In the genomic region with DNA sequence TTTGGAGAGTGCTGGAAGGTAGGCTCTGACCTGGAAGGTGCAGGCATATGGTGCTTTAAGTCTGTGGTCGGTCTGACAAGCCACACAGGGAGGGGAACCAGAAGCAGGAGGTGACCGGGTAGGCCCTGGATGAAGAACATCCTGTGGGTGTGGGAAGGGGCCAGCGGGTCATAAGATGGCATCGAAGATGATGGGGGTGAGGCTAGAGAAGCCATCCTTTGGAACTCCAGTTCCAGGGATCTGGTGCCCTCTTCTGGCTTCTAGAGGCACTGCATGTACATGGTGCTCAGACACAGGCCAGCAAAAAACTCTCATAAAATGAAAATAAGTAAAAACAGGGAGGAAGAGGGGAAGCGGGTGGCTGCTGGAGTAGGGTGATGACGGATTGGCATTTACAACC, we compare ENCODE assay signal across 9 mouse cellular contexts. TPM values are rescaled to one million over a fixed set of nuclear protein-coding genes. Genes with fewer than 3 reads are reported as not detected.
DNase-seq lines count a peak whose midpoint lies in the region; ATAC-seq and TF ChIP-seq lines count a peak whose summit lies in the region.
"Had no signal": no experiment of that assay in that cellular context is flagged by ENCODE, and none has a peak within 500 bp of the region (broad histone marks: within the 10 kb centered on the region; RNA-seq: fewer than 3 reads in every experiment).

No protein-coding gene starts in this region.

- no peak for TF ChIP-seq EP300 in heart, postnatal 0 days (IDR thresholded peaks at IDR 0.05; ENCODE audit: low read depth)

- TF ChIP-seq CTCF in heart, postnatal 0 days (IDR thresholded peaks at IDR 0.05; ENCODE audit: low read depth): peak; percentile 89
- peak; percentile 94 for TF ChIP-seq CTCF in hindbrain, postnatal 0 days (IDR thresholded peaks at IDR 0.05; ENCODE audit: low read depth)

- DNase-seq in heart, postnatal 0 days (ENCODE audit: low spot score): no peak
- no peak for DNase-seq in heart, adult 11 months
- DNase-seq in adrenal gland, postnatal 14 days: peak; percentile 75
- DNase-seq in embryonic facial prominence, embryonic 11.5 days (ENCODE audit: low spot score): peak; percentile 80
- DNase-seq in hindbrain, postnatal 0 days (ENCODE audit: low spot score): peak; percentile 82
- peak; percentile 80 for DNase-seq in limb, embryonic 11.5 days (ENCODE audit: low spot score)
- DNase-seq in spleen, postnatal 10 days (ENCODE audit: low spot score in 2 of 2): peak; percentile 51 to 78

- no peak overlapping the region for H3K4me3 ChIP-seq in heart, postnatal 0 days (ENCODE audit: low read depth, low read length)
- no peak overlapping the region for H3K4me3 ChIP-seq in embryonic facial prominence, embryonic 11.5 days (ENCODE audit: low read depth, low read length)
- no peak overlapping the region for H3K4me3 ChIP-seq in hindbrain, postnatal 0 days (ENCODE audit: low read length)
- H3K4me3 ChIP-seq in limb, embryonic 11.5 days (ENCODE audit: low read depth, low read length): no peak overlapping the region
- no peak overlapping the region for H3K4me3 ChIP-seq in midbrain, embryonic 12.5 days
- H3K4me3 ChIP-seq: lung, embryonic 15.5 days had no signal

- no peak overlapping the region for H3K4me2 ChIP-seq in heart, postnatal 0 days (ENCODE audit: low read depth, low read length)
- no peak overlapping the region for H3K4me2 ChIP-seq in embryonic facial prominence, embryonic 11.5 days (ENCODE audit: low read depth, low read length)
- no peak overlapping the region for H3K4me2 ChIP-seq in hindbrain, postnatal 0 days (ENCODE audit: low read depth, low read length)
- H3K4me2 ChIP-seq in limb, embryonic 11.5 days (ENCODE audit: low read depth, severe bottlenecking): no peak overlapping the region
- no peak overlapping the region for H3K4me2 ChIP-seq in midbrain, embryonic 12.5 days (replicated peaks)
- H3K4me2 ChIP-seq: lung, embryonic 15.5 days had no signal

- H3K27me3 ChIP-seq in heart, postnatal 0 days (ENCODE audit: control insufficient read depth, insufficient read depth, low read length): no peaks in the 10 kb centered on the region
- no peaks in the 10 kb centered on the region for H3K27me3 ChIP-seq in embryonic facial prominence, embryonic 11.5 days (ENCODE audit: control insufficient read depth, insufficient read depth, low read length)
- H3K27me3 ChIP-seq in hindbrain, postnatal 0 days (ENCODE audit: insufficient read depth, low read length): no peaks in the 10 kb centered on the region
- no peaks in the 10 kb centered on the region for H3K27me3 ChIP-seq in limb, embryonic 11.5 days (ENCODE audit: control insufficient read depth, insufficient read depth, low read length)
- H3K27me3 ChIP-seq in midbrain, embryonic 12.5 days: no peaks in the 10 kb centered on the region
- H3K27me3 ChIP-seq: lung, embryonic 15.5 days had no signal

- peaks cover 16% of the 10 kb centered on the region; the same call in 1 of the 2 replicates for H3K36me3 ChIP-seq in heart, postnatal 0 days (replicated peaks; ENCODE audit: control insufficient read depth, insufficient read depth, low read length)
- H3K36me3 ChIP-seq in embryonic facial prominence, embryonic 11.5 days (replicated peaks; ENCODE audit: control insufficient read depth, insufficient read depth, low read depth, low read length): no peaks in the 10 kb centered on the region; the same call in none of the 2 replicates
- H3K36me3 ChIP-seq in hindbrain, postnatal 0 days (ENCODE audit: insufficient read depth, low read length): peaks cover 24% of the 10 kb centered on the region; the same call in 1 of the 2 replicates
- peaks cover 7% of the 10 kb centered on the region; the same call in 1 of the 2 replicates for H3K36me3 ChIP-seq in limb, embryonic 11.5 days (ENCODE audit: control insufficient read depth, insufficient read depth, low read length)
- peaks cover 57% of the 10 kb centered on the region for H3K36me3 ChIP-seq in midbrain, embryonic 12.5 days

- H3K4me1 ChIP-seq in heart, postnatal 0 days (ENCODE audit: control insufficient read depth, insufficient read depth): no peaks in the 10 kb centered on the region
- no peaks in the 10 kb centered on the region for H3K4me1 ChIP-seq in embryonic facial prominence, embryonic 11.5 days (ENCODE audit: control insufficient read depth, insufficient read depth, low read length)
- H3K4me1 ChIP-seq in hindbrain, postnatal 0 days (ENCODE audit: insufficient read depth, low read length): no peaks in the 10 kb centered on the region
- no peaks in the 10 kb centered on the region for H3K4me1 ChIP-seq in limb, embryonic 11.5 days (ENCODE audit: control insufficient read depth, insufficient read depth, low read length)
- no peaks in the 10 kb centered on the region for H3K4me1 ChIP-seq in midbrain, embryonic 12.5 days
- H3K4me1 ChIP-seq: lung, embryonic 15.5 days had no signal

- WGBS in heart, postnatal 0 days: 45% methylated on average over 6 of the region's 6 CpGs
- WGBS in embryonic facial prominence, embryonic 11.5 days: 60% methylated on average over 6 of the region's 6 CpGs
- 54% methylated on average over 6 of the region's 6 CpGs for WGBS in hindbrain, postnatal 0 days
- 53% methylated on average over 6 of the region's 6 CpGs for WGBS in limb, embryonic 11.5 days
- 65% methylated on average over 6 of the region's 6 CpGs for WGBS in midbrain, embryonic 12.5 days

- no peak overlapping the region for H3K9ac ChIP-seq in heart, postnatal 0 days (replicated peaks; ENCODE audit: low read depth, low read length)
- H3K9ac ChIP-seq in embryonic facial prominence, embryonic 11.5 days (replicated peaks; ENCODE audit: low read length): no peak overlapping the region
- no peak overlapping the region for H3K9ac ChIP-seq in hindbrain, postnatal 0 days (replicated peaks; ENCODE audit: low read length)
- no peak overlapping the region for H3K9ac ChIP-seq in limb, embryonic 11.5 days (ENCODE audit: low read length)
- H3K9ac ChIP-seq in midbrain, embryonic 12.5 days (replicated peaks): no peak overlapping the region
- H3K9ac ChIP-seq: lung, embryonic 15.5 days had no signal

- ATAC-seq in heart, postnatal 0 days (ENCODE audit: insufficient read depth, low read depth): peak; percentile 39; the same call in 1 of the 2 replicates
- no peak for ATAC-seq in embryonic facial prominence, embryonic 11.5 days (replicated peaks; ENCODE audit: insufficient number of reproducible peaks, low FRiP score, low TSS enrichment, low read depth)
- ATAC-seq in hindbrain, postnatal 0 days: peak; percentile 68
- ATAC-seq in limb, embryonic 11.5 days (ENCODE audit: insufficient number of reproducible peaks, low FRiP score, low TSS enrichment, low read depth): 0 out of 2 replicates have a peak, but pooled peaks have one; percentile 41
- ATAC-seq in midbrain, embryonic 12.5 days (ENCODE audit: low FRiP score, low read depth): 0 out of 2 replicates have a peak, but pooled peaks have one; percentile 34

- H3K9me3 ChIP-seq in heart, postnatal 0 days (replicated peaks; ENCODE audit: control insufficient read depth, low read length): no peaks in the 10 kb centered on the region
- no peaks in the 10 kb centered on the region for H3K9me3 ChIP-seq in embryonic facial prominence, embryonic 11.5 days (replicated peaks; ENCODE audit: control insufficient read depth, low read length)
- H3K9me3 ChIP-seq in hindbrain, postnatal 0 days (ENCODE audit: low read length): no peaks in the 10 kb centered on the region
- no peaks in the 10 kb centered on the region for H3K9me3 ChIP-seq in limb, embryonic 11.5 days (ENCODE audit: control insufficient read depth, low read length)
- no peaks in the 10 kb centered on the region for H3K9me3 ChIP-seq in midbrain, embryonic 12.5 days
- H3K9me3 ChIP-seq: lung, embryonic 15.5 days had no signal

- H3K27ac ChIP-seq in heart, postnatal 0 days (ENCODE audit: low read depth): no peak overlapping the region
- no peak overlapping the region for H3K27ac ChIP-seq in embryonic facial prominence, embryonic 11.5 days (replicated peaks; ENCODE audit: low read depth, low read length)
- H3K27ac ChIP-seq in hindbrain, postnatal 0 days: no peak overlapping the region
- H3K27ac ChIP-seq in limb, embryonic 11.5 days (replicated peaks; ENCODE audit: low read depth, low read length): no peak overlapping the region
- no peak overlapping the region for H3K27ac ChIP-seq in midbrain, embryonic 12.5 days (replicated peaks)
- H3K27ac ChIP-seq: lung, embryonic 15.5 days had no signal

RNA-seq across cellular contexts. Expression of gene Kidins220, which starts 22.6 kb away (rescaled TPM):
- 61.3 and 64.3 TPM in 2 replicates for total RNA-seq in heart, postnatal 0 days (2014; rRNA removed; ENCODE audit: low replicate concordance)
- 18.8 and 24.6 TPM in 2 replicates for polyA plus RNA-seq in heart, postnatal 0 days (2015; fragmentation: Nextera tagmentation; extraction: Ambion mirVana)
- 83.9 and 87.5 TPM in 2 replicates for total RNA-seq in adrenal gland, postnatal 14 days (2021)
- 23.4 and 28.8 TPM in 2 replicates for polyA plus RNA-seq in embryonic facial prominence, embryonic 11.5 days (2014; fragmentation: Nextera tagmentation; extraction: Ambion mirVana)
- 199 and 230 TPM in 2 replicates for total RNA-seq in hindbrain, postnatal 0 days (2014; rRNA removed)
- polyA plus RNA-seq in hindbrain, postnatal 0 days (2015; fragmentation: Nextera tagmentation; extraction: Ambion mirVana): 76.5 and 79.6 TPM in 2 replicates
- 14.7 and 22.2 TPM in 2 replicates for polyA plus RNA-seq in limb, embryonic 11.5 days (2014; fragmentation: Nextera tagmentation; extraction: Ambion mirVana)
- 89.0 and 100 TPM in 2 replicates for polyA plus RNA-seq in midbrain, embryonic 12.5 days (2016; fragmentation: Nextera tagmentation; extraction: Ambion mirVana)

Comparison
In these comparisons a context has a peak if more than half of its experiments do, and no peak if none do; other contexts are left out.
1. DNase-seq: peak in adrenal gland, postnatal 14 days (single experiment), embryonic facial prominence, embryonic 11.5 days (single experiment), hindbrain, postnatal 0 days (single experiment), limb, embryonic 11.5 days (single experiment) and spleen, postnatal 10 days (2 of 2); none in heart, postnatal 0 days (single experiment) and heart, adult 11 months (single experiment).